Mouse (Mus musculus) cerebellum, adult 8-10 months (tissue): Measurements from ENCODE around the gene Apol7a.
A peak's percentile ranks its signal among the peaks of the same experiment; 100 is the strongest.
"Not testable (repeated sequence)": the region's sequence is repeated elsewhere in the genome, so short reads cannot be mapped to it uniquely, and the experiment has no call there.

Experiments
- DNase-seq: peaks from one replicate; pipeline ENCODE4 v3.0.0; 2022

The Apol7a gene

GRCm38 (mm10) chr15:77399027-77399426 lies at the start of gene Apol7a:
Apol7a (minus strand) TSS chr15:77399110.
- DNase-seq = not testable (repeated sequence)

DNA sequence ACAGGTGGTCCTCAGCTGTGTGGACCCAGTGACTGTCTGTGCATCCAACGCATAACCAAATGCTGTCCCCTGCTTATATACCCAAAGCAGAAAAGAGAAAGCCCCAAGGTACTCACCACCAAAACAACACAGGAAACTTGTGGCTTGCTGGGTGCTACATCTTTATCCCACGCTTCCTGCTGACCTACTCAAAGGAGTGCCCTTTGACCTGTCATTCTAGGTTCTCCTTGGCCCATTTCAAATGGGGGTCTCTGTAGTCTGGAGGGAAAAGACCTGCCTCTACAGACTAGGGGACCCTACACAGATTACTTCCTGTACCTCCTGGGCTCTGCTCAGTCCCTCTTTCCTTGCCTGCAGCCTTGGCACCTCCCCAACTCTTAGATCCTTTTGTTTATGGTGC lies 48.5 kb upstream of the Apol7a start, which contains the start of gene Apol7b:
Gene Apol7b (minus strand): TSS at position 101 of the 400 bp plus-strand sequence.
- not testable (repeated sequence) for DNase-seq

DNA sequence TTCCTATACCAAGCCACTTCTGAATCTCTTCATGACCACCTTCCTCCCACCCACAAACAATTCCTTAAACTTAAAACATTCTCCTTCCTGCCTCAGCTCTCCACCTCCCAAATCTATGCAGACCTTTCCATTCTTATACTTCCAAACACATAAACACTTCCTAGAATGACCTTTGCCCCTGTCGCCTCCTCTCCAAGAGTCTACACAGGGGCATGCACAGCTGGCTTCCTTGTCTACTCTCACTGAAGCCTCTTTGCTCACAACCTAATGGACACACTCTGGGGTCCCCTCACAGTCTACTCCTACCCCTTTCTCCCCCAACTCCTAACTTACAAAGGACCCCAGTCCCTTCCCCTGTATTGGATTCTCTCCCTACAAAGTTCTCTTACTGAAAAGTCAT lies 46.8 kb upstream of the Apol7a start:
- not testable (repeated sequence) for DNase-seq

DNA sequence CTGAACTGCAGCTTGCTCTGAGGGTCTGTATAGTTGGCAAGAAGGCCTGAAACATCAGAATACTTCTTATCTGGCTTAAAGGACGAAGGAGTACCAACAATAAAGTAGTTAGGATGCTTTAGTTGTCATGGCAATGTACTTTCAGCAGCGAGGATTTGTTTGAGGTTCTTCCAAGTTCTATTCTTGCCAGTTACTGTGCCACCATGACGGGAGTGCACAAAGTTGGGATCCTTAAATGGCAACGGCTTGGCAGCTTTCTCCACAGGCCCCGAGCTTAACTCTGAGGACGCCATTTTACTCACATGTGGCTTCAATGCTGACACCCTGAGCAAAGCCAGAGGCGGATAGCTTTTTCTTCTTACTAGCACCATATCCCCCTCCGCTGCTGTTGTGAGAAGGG lies 45.8 kb upstream of the Apol7a start:
- DNase-seq = not testable (repeated sequence)

GRCm38 (mm10) chr15:77428690-77429448 lies 30.0 kb upstream of the Apol7a start:
- not testable (repeated sequence) for DNase-seq

- DNase-seq = not testable (repeated sequence)
Measured at GRCm38 (mm10) chr15:77422925-77423324, 24.0 kb upstream of the Apol7a start.

DNA sequence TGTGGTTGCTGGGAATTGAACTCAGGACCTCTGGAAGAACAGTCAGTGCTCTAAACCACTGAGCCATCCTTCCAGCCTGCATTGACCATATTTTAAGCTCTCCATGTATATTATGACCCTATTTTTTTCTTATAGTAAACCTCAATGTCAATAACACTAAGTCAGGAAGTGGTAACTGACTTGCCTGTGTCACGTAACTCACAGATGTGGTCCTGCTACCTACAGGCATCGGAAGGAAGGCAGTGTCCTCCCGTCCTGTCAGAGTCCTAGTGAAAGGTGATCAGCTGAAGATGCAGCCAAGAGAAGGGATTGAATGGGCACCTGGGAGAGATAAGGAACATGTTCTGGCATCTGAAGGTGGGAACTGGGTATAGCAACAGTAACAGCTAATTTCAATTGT lies 20.7 kb upstream of the Apol7a start:
- not testable (repeated sequence) for DNase-seq

DNA sequence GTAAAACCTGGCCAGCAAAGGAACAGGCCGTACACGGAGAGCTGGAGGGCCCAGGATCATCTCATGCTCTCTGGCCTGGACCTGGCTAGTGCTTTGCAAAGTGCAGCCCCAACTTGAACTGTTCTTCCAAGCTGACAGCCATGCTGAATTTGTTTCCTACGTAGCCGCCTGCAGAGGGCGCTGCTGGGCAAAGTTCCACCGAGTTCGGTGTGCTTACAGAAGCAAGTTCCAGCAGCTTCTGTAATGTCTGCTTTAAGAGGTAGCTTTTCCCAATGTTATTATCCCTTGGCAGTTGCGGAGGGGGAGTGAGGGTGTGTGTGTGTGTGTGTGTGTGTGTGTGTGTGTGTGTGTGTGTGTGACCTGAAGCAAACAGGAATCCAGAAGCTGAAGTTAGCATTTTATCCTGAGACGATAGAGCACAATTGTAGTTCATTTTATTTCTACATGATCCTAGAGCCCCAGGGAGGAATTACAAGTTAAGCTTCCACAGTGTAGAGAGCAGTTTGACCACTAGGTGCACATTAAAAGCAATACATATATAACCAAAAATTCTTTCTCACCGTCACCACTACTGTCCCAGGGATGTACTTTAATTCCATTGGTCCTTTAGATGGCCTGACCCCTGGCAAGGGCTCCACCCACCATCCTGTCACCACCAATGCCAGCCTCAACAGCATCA lies 17.9 kb upstream of the Apol7a start:
- not testable (repeated sequence) for DNase-seq

DNA sequence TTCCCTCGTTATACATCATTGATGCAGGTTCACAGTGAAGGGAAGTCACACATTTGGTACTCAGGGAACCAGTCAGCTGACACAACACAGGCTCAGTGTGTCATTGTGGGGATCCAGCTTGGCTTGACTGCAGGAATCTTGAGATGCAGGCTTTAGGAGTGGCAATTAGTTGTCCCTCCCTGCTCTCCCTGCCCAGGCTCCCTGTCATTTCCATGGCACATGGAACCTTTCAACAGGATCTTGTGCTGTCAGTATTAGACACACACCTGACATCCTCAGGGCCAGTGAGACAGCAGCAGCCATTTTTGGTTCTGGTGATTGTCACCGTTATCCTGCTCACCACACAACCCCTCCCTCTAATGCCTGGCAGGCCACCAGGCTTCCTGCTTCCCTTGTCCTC lies 16.7 kb upstream of the Apol7a start:
- DNase-seq = not testable (repeated sequence)

DNA sequence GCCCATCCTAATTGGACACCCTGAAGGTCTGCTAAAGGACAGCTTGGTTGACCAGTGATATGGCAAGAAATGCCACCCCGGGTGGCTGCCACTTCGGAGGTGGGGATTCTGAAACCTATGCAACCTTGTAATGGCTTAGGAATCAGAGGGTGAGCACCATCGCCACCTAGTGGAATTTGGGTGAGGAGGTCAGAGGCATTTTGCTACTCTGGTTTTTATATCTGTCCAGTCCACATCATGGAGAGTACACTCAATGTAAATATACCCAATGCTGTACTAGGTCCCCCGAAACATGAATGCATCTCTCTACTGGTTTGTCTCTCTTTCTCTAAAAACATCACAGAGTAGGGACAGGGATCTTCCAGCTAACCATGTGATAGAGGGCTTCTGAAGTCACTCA lies 13.8 kb upstream of the Apol7a start:
- not testable (repeated sequence) for DNase-seq

GRCm38 (mm10) chr15:77411035-77411434 lies 12.1 kb upstream of the Apol7a start, which contains the start of gene Apol9a:
Apol9a (minus strand) TSS chr15:77411135.
- DNase-seq = not testable (repeated sequence)

GRCm38 (mm10) chr15:77406370-77406769 lies 7.5 kb upstream of the Apol7a start:
- DNase-seq = not testable (repeated sequence)

DNA sequence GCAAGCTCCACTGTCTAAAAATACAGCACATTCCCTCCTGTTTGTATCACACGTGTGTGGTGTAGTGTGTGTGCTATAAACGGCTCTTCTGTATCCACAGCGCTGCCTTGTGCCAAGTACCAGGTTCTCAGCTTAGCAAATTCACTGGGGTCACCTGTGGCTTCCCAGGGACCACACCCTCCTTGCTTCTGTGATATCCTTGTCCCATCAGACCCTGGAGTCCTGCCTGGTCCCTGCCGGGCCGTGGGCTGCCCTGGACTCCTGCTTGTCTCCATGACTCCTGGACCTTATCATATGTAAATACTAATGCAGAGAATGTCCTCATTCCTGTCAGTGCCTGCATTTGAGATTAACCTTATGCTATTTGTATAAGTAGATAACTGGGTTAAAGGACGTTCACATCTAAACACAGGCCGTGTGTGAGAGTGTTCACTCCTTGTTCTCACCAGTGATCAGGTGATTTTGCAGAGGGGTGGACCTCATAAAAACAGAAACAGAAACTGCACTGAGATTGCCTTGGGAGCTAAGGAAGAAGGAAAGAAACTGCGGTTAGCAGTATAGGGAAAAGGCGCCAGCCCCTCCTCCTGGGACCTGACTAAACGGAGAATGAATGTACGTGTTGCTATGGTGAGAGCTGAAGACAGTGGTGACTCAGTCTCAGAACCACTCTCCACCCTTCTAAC lies 1.3 kb downstream of the Apol7a start:
- DNase-seq = not testable (repeated sequence)

DNA sequence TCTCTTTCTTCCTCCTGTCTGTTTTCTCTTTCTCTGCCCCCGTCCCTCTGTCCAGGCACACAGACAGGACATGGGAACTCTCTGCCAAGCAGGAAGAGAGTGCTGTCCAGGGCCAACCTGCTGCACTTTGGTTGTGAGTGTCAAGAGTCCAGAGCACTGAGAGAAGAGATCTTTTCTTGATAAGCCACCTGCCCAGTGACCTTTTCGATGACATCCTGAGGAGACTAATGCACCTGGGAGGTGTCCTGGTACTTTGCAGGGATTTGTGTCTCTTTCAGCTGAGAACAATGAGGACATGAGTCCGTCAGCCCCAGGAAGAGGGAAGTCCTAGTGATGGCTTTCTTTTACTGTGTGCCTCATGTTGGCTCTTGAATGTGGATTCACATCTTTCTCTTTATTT lies 5.1 kb downstream of the Apol7a start:
- DNase-seq = not testable (repeated sequence)

- no peak for DNase-seq
Measured at GRCm38 (mm10) chr15:77387462-77387861, 11.4 kb downstream of the Apol7a start.

DNA sequence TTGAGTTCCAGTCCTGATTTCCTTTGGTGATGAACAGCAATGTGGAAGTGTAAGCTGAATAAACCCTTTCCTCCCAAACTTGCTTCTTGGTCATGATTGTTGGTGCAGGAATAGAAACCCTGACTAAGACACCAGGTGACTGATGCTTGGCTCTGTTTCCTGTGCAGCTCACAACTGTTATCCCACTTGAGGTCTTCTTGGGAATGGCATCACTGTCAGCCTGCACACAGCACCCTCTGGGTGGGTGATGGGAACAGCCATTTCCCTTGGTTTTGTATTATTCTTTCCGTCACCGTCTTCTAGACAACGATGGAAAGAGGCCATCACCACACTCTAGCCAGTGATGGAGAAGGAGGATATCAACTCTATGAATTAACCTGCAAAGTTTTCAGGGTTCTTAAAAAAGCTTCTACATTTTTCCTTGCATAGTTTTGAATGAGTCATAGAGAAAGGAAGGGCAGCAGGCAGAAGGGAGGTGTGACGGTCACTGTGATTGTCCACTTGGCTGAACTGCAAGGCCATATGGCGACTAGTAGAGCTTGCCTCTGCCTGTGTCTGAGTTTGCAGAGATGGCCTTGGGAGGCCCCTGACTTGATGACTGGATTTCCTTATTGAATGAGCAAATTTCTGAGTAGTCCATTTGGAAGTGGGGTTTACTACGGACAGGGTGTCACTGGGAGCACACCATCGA lies 14.4 kb downstream of the Apol7a start:
- DNase-seq = peak; percentile 43

DNA sequence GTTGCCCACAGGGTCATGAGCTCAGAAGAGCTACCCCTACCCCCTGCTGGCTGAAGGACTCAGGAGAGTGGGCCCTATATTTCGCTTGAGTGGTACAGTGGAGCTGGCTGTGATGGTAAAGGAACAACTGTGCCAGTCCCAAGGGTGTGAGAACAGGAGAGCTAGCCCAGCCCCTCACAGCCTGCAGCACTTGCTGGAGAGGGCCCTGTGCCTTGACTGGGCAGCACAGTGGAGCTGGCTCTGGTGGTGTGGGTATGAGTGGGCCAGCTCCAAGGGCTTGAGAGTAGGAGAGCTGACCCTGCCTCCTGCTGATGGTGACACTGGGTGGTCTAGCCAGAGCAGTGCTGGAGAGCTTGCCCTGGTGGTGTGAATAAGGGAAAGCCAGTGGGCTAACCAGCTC lies 16.0 kb downstream of the Apol7a start:
- no peak for DNase-seq

GRCm38 (mm10) chr15:77382271-77382850 lies 16.5 kb downstream of the Apol7a start:
- no peak for DNase-seq

DNA sequence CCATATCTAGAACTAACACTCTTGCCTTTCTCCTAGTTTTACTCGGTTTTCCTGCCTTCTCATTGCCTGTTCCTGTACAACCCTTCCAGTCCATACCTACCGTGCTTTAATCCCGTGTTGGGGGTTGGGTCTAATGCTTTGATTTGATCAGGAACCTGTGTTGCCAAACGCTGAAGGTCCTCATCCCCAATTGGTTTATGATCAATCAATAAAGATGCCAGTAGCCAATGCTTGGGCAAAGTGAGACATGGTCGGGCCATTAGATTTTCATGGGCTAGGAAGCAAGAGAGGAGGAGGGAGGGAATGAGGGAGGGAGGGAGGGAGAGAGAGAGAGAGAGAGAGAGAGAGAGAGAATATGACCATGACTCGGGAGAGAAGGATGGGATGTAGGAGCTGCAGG lies 17.4 kb downstream of the Apol7a start:
- no peak for DNase-seq

DNA sequence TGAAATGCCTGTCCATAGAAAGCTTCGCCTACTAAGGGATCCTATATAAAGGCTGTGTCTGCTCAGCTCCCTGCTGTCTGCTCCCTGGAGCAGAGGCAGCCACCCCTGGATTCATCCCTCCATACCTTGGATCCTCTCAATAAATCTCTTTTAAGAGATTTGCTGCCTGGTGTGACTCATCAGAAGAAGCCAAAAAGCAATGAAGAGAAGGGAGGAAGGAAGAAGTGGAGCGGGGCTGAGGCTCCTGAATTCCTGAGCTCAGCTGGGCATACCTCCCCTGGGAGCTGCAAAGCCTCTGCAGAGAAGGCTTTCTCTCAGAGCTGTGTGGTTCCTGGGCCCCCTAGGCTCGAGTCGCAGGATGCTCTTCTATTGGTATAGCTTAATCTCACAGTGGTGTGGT lies 19.0 kb downstream of the Apol7a start:
- DNase-seq = no peak

- no peak for DNase-seq
Measured at GRCm38 (mm10) chr15:77377419-77377818, 21.5 kb downstream of the Apol7a start.

DNA sequence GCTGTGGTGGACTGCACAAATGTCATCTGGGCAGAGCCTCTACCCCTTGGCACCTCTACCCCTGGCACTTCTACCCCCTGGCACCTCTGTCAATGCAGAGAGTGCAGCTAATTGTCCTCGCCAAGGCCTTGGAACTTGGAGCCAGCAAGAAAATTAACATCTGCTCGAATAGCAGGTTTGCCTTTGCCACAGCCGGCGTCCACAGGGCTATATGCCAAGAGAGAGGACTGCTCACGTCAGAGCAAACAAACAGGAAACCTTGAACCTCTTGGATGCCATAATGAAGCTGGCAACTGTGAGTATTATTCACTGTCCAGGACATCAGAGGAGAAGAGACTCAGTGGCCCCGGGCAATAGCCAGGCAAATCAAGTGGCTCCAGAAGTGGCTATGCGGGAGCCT lies 22.0 kb downstream of the Apol7a start:
- no peak for DNase-seq

DNA sequence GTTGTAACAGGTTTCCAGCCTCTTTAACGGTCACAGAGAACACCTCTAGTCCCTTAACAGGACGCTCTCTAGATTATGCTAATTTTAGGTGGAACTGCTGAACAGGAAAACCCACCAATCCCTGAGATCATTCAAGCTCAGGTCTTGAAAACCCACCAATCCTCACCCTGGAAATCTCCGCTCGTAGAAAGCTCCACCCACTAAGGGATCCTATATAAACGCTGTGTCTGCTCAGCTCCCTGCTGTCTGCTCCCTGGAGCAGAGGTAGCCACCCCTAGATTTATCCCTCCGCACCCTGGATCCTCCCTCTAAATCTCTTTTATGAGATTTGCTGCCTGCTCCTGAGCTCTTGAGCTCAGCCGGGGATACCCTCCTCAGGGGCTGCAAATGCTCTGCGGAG lies 28.3 kb downstream of the Apol7a start:
- no peak for DNase-seq
